Mouse (Mus musculus) urinary bladder, adult 18-20 months (tissue): ENCODE results near the gene Ap4m1.

Experiments
- DNase-seq, 2 experiments: peaks; one replicate each; pipeline ENCODE4 v3.0.0; 2022; ENCODE audit warnings: low spot score in 2 of 2, mixed read lengths in 2 of 2

Ap4m1 gene

GRCm38 (mm10) chr5:138171695-138172491 is at the start of gene Ap4m1, which contains the start of gene Mcm7:
Gene Ap4m1 (plus strand): TSS chr5:138172002.
Gene Mcm7 (minus strand): TSS chr5:138172422.
- peak; percentile 97 to 98 for DNase-seq

DNA sequence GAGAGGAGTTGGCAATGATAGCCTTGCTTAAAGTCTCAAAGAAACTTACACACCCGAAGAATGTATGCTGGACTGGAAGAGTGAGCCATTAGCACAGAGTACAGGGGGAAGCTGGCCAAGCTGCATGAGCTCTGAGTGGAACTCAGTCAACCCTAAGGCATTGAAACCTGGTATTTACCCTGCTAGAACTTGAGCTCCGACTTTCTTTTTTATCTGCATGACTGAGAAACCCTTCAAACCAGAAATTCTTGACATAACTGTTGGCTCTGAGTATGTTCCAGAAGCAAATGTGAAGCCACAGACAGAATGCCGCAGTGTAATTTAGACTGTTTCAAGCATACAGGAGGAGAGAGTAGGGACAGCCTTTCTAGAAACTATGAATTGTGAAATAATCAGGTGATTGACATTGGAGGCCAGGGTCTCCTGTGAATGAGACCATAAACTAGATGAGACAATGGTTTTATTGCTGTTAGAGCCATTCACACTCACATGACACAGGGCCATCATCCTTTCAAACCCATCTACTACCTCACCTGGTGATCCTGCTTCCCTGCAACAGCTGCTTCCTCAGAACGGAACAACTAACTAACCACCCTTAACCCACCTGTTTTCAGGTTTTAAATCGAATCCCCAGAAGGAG is 39.3 kb upstream of the Ap4m1 start:
- DNase-seq, result no peak

GRCm38 (mm10) chr5:138137257-138137656 is 34.5 kb upstream of the Ap4m1 start:
- no peak for DNase-seq

DNA sequence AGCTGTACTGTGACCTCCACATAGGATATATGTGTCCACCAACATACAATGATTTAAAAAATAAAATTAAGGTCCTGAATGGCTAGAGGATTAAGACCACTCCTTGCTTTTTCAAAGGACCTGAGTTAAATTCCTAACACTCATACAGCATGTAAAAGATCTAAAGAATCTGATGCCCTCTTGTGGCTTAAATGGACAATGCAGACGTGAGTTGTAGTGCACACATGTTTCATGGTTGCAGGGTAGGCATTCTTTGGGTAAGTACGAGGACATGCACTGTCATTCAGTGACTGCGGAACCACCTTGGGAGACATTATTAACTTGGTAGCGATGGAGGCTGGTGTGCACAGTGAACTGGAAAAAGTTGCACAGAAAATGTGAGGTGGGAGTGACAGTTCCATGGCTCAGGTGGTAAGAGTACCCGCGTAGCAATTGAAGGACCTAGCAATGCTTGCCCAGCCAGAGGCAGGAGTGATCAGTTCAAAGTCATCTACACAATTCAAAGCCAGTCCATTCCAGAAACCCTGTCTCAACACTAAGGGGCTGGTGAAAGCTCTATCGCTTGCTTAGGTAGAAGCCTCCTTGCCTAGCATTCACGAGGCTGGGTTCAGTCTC is 33.8 kb upstream of the Ap4m1 start:
- DNase-seq, result no peak

DNA sequence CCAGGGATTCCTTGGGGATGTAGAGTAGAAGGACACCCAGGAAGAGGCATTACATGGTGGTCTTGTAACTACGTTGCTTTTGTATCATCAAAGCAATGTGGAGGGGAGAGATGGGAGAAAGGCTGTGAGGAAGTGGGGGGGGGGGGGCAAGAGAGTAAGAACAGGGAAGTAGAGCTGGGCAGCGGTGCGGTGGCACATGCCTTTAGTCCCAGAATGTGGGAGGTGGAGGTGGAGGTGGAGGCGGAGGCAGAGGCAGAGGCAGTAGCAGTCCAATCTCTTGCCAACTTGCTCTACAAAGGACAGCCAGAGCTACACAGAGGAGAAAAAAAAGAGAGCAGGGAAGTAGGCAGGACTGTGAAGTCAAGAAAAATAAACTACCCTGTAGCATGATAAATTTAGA is 33.2 kb upstream of the Ap4m1 start:
- DNase-seq, result no peak

DNA sequence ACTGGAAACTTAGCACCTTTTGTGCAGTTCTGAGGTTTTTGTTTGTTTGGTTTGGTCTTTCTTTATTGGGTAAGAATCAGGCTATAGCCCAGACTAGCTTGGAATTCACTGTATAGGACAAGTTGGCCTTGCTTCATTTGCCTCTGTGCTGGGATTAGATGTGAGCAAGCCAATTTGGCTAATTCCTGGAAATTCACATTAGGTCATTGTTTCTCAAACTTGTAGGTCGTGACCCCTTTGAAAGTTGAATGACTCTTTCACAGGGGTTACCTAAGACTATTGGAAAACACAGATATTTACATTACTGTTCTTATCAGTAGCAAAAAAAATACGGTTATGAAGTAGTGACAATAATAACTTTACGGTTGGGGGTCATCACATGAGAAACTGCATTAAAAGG is 17.4 kb upstream of the Ap4m1 start:
- no peak for DNase-seq

GRCm38 (mm10) chr5:138155443-138155976 is 16.3 kb upstream of the Ap4m1 start, which contains the start of gene Zfp113:
Gene Zfp113 (minus strand): TSS chr5:138155744.
- DNase-seq, result peak; percentile 78 to 84

DNA sequence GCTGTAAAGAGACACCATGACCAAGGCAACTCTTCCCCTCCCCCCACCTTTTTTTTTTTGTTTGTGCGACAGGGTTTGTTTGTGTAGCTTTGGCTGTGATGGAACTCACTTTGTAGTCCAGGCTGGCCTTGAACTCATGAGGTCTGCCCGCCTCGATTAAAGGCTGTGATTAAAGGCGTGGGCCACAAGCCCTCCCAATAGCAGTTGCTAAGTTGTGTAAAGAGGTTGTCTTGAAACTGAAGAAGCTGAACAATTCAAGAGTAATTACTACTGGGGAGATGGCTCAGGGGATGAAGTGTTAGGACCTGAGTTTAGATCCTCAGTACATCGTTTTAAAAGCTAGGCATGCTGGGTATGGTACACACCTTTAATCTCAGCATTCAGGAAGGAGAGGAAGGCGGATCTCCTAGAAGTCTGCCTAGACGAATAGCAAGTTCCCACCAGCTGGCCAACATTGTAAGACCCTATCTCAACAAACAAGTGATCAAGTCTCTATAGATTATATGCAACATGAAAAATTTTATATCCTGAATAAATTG is 11.5 kb upstream of the Ap4m1 start:
- no peak for DNase-seq

DNA sequence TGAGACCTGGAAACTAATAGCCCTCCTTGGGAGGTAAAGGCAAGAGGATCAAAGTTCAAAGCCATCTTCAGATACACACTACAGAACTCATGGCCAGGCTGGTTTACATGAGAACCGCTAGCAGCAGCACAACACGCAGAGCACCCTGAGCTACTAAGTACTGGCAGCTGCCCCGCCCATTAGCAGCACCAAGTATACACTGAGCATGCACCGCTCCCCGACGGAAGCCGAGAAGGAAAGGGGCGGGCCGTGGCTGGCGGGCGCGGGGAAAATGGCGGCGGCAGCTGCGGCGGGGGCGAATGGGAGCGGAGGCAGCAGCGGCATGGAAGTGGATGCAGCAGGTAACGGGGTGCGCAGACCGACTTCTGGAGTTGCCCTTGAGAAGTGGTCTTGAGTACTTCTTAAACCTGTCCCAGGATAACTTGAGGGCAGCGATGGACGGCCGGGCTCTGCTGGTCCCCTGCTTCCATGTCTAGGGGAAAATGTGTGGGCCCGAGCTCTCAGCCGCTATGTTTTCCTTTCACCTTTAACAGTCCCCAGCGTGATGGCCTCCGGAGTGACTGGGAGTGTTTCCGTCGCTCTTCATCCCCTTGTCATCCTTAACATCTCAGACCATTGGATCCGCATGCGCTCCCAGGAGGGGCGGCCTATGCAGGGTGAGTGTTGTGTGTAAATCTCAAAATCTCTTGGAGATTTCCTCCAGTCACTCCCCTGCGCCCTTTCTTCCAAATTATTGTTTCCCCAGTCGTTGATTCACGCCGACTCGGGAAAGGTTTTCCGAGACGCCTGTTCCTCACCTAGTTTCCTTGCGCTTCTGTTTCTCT is 10.7 kb upstream of the Ap4m1 start, which contains the start of gene Cops6:
Gene Cops6, plus strand, starts transcription at position 230 of the 824 bp plus-strand sequence.
- peak; percentile 91 to 93 for DNase-seq

GRCm38 (mm10) chr5:138163046-138163445 is 8.8 kb upstream of the Ap4m1 start:
- DNase-seq, result no peak

DNA sequence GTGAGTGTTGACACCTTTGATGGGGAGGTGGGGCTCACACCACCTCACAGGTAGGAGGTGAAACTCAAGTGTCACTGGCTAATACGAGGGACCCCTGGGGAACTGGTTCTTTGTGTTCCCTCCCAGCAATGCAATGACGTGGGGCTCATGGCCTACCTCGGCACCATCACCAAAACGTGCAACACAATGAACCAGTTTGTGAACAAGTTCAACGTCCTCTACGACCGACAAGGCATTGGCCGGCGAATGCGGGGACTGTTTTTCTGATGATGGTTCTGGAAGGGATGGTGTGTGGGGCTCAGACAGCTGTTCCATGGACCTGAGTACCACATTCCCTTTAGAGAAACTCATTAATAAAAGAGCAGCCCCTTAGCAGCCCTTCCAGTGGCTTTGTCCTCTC is 8.2 kb upstream of the Ap4m1 start:
- no peak for DNase-seq

DNA sequence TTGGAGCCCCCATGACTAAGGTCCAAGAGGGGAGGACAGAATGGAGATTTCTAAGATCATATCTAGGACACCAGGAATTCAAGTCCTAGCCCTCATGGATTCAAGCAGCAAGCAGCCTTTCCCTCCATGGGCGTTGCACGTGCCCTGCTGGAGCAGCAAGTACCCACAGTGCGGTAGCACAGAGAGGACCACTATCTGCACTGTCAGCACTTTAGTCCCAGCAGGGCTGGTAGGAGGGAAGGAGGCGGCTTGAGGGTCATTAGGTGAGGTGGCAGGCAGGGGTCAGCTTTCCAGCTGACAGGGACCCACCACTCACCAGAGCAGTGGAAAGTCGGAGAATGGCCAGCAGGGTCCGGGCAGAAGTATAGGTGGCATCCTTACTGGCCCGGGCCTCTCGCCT is 6.2 kb upstream of the Ap4m1 start:
- DNase-seq, result no peak

DNA sequence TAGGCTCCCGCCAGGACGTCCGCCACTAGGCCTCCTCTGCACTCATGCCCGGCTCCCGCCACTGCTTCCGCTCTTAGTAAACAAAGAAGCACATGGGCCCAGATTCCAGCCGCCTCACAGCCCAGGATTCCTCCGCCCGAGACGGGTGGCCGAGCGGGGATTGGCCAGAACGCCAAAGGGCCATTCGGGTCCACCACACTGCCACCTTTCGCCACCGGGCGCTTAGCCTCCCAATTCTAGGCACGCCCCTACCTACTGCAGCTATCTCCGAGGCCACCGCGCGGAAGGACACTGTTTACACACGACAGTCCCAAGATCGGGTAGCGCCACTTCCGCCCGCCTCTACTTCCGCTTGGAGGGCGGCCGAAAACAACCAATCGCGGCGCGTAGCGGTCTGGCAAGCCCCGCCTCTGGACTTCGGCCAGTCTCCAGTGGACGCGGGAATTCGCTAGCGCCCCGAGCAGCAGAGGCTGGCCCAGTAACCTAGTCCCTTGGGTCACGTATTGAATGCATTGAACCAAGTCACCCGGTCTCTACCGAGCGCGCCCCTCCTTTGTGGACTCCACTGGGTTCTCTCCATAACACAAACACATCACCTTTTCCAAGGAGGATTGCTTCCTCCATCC is 753 bp upstream of the Ap4m1 start:
- DNase-seq, result peak; percentile 93 to 94

- DNase-seq, result no peak
Observed at GRCm38 (mm10) chr5:138173217-138173616, 1.4 kb downstream of the Ap4m1 start.

- DNase-seq, result peak; percentile 78 to 79
Observed at GRCm38 (mm10) chr5:138186950-138187638, 15.3 kb downstream of the Ap4m1 start, which contains the start of the genes Taf6 and Cnpy4. Gene Taf6 (minus strand): TSS chr5:138187451. Gene Cnpy4 (plus strand): TSS chr5:138187485.

- peak; percentile 17 to 45 for DNase-seq
Observed at GRCm38 (mm10) chr5:138187661-138188306, 16.0 kb downstream of the Ap4m1 start.

GRCm38 (mm10) chr5:138193771-138194727 is 22.2 kb downstream of the Ap4m1 start, which contains the start of gene Mblac1:
Gene Mblac1 (plus strand): TSS chr5:138194314.
- peak; percentile 75 to 84 for DNase-seq

GRCm38 (mm10) chr5:138194755-138195345 is 23.0 kb downstream of the Ap4m1 start:
- DNase-seq, result peak in 1 of 2 experiments; percentile 21
